Mouse (Mus musculus) olfactory bulb, adult 2 months (tissue): ENCODE results near the gene Hus1b.

ENCODE experiments used
- CTCF ChIP-seq: fragments of 200-500 bp; IDR thresholded peaks from 2 replicates; pipeline ENCODE4 v1.5.1; 2012; ENCODE audit warnings: low read depth, mild to moderate bottlenecking, low read length, moderate library complexity; ENCODE audit not compliant: insufficient read depth
- POLR2A ChIP-seq: fragments of 200-500 bp; IDR thresholded peaks from 2 replicates; pipeline ENCODE4 v1.6.1; 2012; ENCODE audit warnings: mild to moderate bottlenecking, low read depth, low read length, moderate library complexity; ENCODE audit not compliant: insufficient read depth

DNA sequence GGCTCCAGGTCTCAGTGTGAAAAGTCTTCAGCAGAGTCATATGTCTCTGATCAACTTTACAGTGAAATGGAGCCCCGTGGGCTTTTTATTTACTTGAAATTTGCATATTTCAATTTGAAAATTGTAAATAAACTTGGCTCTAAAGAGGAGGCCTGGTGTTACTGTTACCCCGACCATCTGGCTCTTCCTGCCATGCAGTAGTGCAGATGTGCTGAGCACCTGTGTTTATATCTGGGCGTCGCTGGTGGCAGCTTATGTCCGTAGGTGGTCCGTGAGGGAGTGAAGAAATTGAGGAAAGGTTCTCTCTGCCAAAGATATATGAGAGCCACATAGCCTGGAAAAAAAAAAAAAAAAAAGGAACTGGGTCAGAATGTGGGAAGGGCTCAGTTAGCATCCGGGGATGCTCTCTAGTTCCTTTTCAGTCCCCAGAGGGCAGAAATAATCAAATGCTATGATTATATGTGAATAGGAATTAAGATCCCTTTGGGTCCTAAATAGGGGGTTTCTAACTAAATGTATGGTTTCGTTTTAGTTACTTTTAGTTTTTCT, 29.1 kb upstream of the Hus1b start:
- no peak for TF ChIP-seq POLR2A
- TF ChIP-seq CTCF, result no peak
